Mouse (Mus musculus) forebrain, embryonic 16.5 days (tissue): ENCODE results near the gene Ssh3. TPM values are rescaled to one million over a fixed set of nuclear protein-coding genes. Genes with fewer than 3 reads are reported as not detected.

Experiments
- ATAC-seq: fragments of 200-750 bp; cut with Nextera tagmentation; 2 replicates; pipeline ENCODE4 v1.8.0; 2017; ENCODE audit warnings: mild to moderate bottlenecking, moderate library complexity
- H3K27ac ChIP-seq: fragments of 300-500 bp; sonication (generic); 2 replicates; pipeline ENCODE4 v1.5.1; 2014; ENCODE audit warnings: low read length, control low read depth
- H3K27me3 ChIP-seq: fragments of 300-500 bp; sonication (generic); replicated peaks from 2 replicates; pipeline ENCODE4 v1.6.1; 2014; ENCODE audit warnings: low read length; ENCODE audit not compliant: control insufficient read depth, insufficient read depth
- H3K36me3 ChIP-seq: fragments of 300-500 bp; sonication (generic); 2 replicates; pipeline ENCODE4 v1.6.1; 2014; ENCODE audit not compliant: control insufficient read depth, insufficient read depth
- H3K4me1 ChIP-seq: fragments of 300-500 bp; sonication (generic); replicated peaks from 2 replicates; pipeline ENCODE4 v1.6.1; 2014; ENCODE audit warnings: low read length; ENCODE audit not compliant: control insufficient read depth, insufficient read depth
- H3K4me2 ChIP-seq: fragments of 300-500 bp; sonication (generic); 2 replicates; pipeline ENCODE4 v1.6.1; 2014; ENCODE audit warnings: mild to moderate bottlenecking, low read length, control low read depth
- H3K4me3 ChIP-seq: fragments of 300-500 bp; sonication (generic); replicated peaks from 2 replicates; pipeline ENCODE4 v1.5.1; 2014; ENCODE audit warnings: mild to moderate bottlenecking, low read length, control low read depth
- H3K9ac ChIP-seq: fragments of 300-500 bp; sonication (generic); replicated peaks from 2 replicates; pipeline ENCODE4 v1.6.1; 2014; ENCODE audit warnings: low read depth, low read length, control low read depth
- H3K9me3 ChIP-seq: fragments of 300-500 bp; sonication (generic); 2 replicates; pipeline ENCODE4 v1.6.1; 2016; ENCODE audit warnings: low read length; ENCODE audit not compliant: control insufficient read depth
- WGBS: fragments of 180-500 bp; shearing (Covaris S2); extraction: QIAGEN DNeasy Blood & Tissue Kit; methylation state at CpG from one replicate; pipeline ENCODE4 v1.1.7; 2014; 5-methylcytosine and 5-hydroxymethylcytosine counted together
- polyA plus RNA-seq: library from polyadenylated mRNA; unstranded; fragments of >200 nt; fragmentation: Nextera tagmentation; extraction: Ambion mirVana; gene quantifications from 2 replicates; pipeline ENCODE4 v1.2.1, GENCODE M21; 2015

The Ssh3 gene
- polyA plus RNA-seq, 1 experiment from 2014 or later, result 11.8 TPM

- Histone ChIP-seq H3K9ac (no peak overlapping the region), H3K9me3 (peaks cover 6% of the 10 kb centered on the region; the same call in 1 of the 2 replicates), H3K4me2 (no peak overlapping the region), H3K4me1 (peaks cover 10% of the 10 kb centered on the region), H3K27me3 (no peaks in the 10 kb centered on the region), H3K27ac (no peak overlapping the region), H3K4me3 (no peak overlapping the region), H3K36me3 (peaks cover 3% of the 10 kb centered on the region; the same call in 1 of the 2 replicates)
- 95% methylated on average over 9 of the region's 9 CpGs for WGBS
- no peak for ATAC-seq
These were observed 11.4 kb upstream of the Ssh3 start for GRCm38 (mm10) chr19:4280425-4280824.

DNA sequence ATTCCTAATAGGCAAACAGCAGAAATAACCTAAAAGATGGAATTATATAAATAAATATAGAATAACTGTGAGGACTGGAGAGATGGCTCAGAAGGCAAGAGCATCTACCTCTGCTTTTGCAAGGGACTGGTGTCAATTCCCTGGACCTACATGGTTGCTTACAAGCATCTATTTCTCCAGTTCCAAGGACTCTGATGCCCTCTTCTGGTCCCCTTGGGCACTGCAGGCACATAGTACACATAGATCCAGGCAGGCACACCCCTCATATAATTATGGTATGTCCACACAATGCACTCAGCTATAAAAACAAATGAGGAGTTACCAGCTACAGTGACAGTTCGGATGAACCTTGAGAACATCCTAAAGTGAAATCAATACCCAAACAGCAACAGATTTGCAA lies 10.5 kb upstream of the Ssh3 start:
- Histone ChIP-seq H3K4me2 (no peak overlapping the region), H3K27ac (no peak overlapping the region), H3K9ac (no peak overlapping the region), H3K9me3 (peaks cover 6% of the 10 kb centered on the region; the same call in 1 of the 2 replicates), H3K27me3 (no peaks in the 10 kb centered on the region), H3K4me3 (no peak overlapping the region), H3K4me1 (peaks cover 10% of the 10 kb centered on the region), H3K36me3 (peaks cover 3% of the 10 kb centered on the region; the same call in 1 of the 2 replicates)
- no peak for ATAC-seq
- WGBS, result 89% methylated on average over 1 of the region's 1 CpGs

DNA sequence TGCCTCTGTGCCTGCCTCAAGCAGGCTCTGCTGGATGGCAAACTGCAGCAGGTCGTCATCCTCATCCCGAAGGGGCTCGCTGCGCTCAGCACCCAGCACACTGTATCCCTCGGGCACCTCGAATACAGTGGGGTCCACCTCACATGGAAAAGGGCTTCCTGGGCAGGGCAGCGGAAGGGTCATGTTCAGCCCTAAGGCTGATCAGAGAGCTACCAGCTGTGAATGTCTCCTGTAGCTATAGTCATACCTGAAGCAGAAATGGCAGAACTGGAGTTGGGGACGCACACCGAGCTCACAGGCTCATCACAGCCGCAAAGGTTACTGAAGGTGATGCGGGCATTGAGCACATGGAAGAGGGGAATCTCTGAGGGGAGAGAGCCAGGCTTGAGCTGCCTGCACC lies 2.0 kb upstream of the Ssh3 start:
- H3K27ac ChIP-seq, result no peak overlapping the region
- H3K9ac ChIP-seq, result no peak overlapping the region
- 94% methylated on average over 11 of the region's 11 CpGs for WGBS
- H3K27me3 ChIP-seq, result peaks cover 9% of the 10 kb centered on the region; the same call in 1 of the 2 replicates
- no peak overlapping the region for H3K4me2 ChIP-seq
- H3K4me1 ChIP-seq, result 0 out of 2 replicates have a peak, but pooled peaks cover 5% of the 10 kb centered on the region
- H3K9me3 ChIP-seq, result peaks cover under 1% of the 10 kb centered on the region; the same call in 1 of the 2 replicates
- no peaks in the 10 kb centered on the region for H3K36me3 ChIP-seq
- H3K4me3 ChIP-seq, result no peak overlapping the region
- no peak for ATAC-seq

- 0 out of 2 replicates have a peak, but pooled peaks cover 5% of the 10 kb centered on the region for H3K4me1 ChIP-seq
- peaks cover 9% of the 10 kb centered on the region; the same call in 1 of the 2 replicates for H3K27me3 ChIP-seq
- no peak overlapping the region for H3K27ac ChIP-seq
- no peak for ATAC-seq
- no peaks in the 10 kb centered on the region for H3K9me3 ChIP-seq
- H3K4me3 ChIP-seq, result no peak overlapping the region
- H3K4me2 ChIP-seq, result no peak overlapping the region
- no peaks in the 10 kb centered on the region for H3K36me3 ChIP-seq
- WGBS, result 76% methylated on average over 6 of the region's 6 CpGs
- no peak overlapping the region for H3K9ac ChIP-seq
These were observed 1.2 kb upstream of the Ssh3 start for GRCm38 (mm10) chr19:4270187-4270586.

GRCm38 (mm10) chr19:4265956-4266355 lies 3.0 kb downstream of the Ssh3 start:
- Histone ChIP-seq H3K4me1 (0 out of 2 replicates have a peak, but pooled peaks cover 5% of the 10 kb centered on the region), H3K27me3 (peaks cover 9% of the 10 kb centered on the region; the same call in 1 of the 2 replicates), H3K4me2 (no peak overlapping the region), H3K27ac (no peak overlapping the region), H3K9me3 (no peaks in the 10 kb centered on the region), H3K4me3 (no peak overlapping the region), H3K36me3 (no peaks in the 10 kb centered on the region), H3K9ac (no peak overlapping the region)
- WGBS, result 64% methylated on average over 4 of the region's 4 CpGs
- ATAC-seq, result no peak

- no peaks in the 10 kb centered on the region for H3K9me3 ChIP-seq
- 0 out of 2 replicates have a peak, but pooled peaks cover 5% of the 10 kb centered on the region for H3K4me1 ChIP-seq
- no peaks in the 10 kb centered on the region for H3K36me3 ChIP-seq
- H3K9ac ChIP-seq, result no peak overlapping the region
- 0 out of 2 replicates have a peak, but pooled peaks cover 5% of the 10 kb centered on the region for H3K27me3 ChIP-seq
- no peak overlapping the region for H3K27ac ChIP-seq
- H3K4me2 ChIP-seq, result no peak overlapping the region
- no peak overlapping the region for H3K4me3 ChIP-seq
- WGBS, result 95% methylated on average over 6 of the region's 6 CpGs
- ATAC-seq, result no peak
These were observed 4.7 kb downstream of the Ssh3 start for GRCm38 (mm10) chr19:4264171-4264780.

- no peaks in the 10 kb centered on the region for H3K4me1 ChIP-seq
- no peak overlapping the region for H3K4me2 ChIP-seq
- H3K4me3 ChIP-seq, result no peak overlapping the region
- no peaks in the 10 kb centered on the region for H3K36me3 ChIP-seq
- no peak for ATAC-seq
- 69% methylated on average over 14 of the region's 14 CpGs for WGBS
- no peaks in the 10 kb centered on the region for H3K9me3 ChIP-seq
- H3K27ac ChIP-seq, result no peak overlapping the region
- H3K27me3 ChIP-seq, result 0 out of 2 replicates have a peak, but pooled peaks cover 5% of the 10 kb centered on the region
- no peak overlapping the region for H3K9ac ChIP-seq
These were observed 5.3 kb downstream of the Ssh3 start for GRCm38 (mm10) chr19:4263702-4264101.

DNA sequence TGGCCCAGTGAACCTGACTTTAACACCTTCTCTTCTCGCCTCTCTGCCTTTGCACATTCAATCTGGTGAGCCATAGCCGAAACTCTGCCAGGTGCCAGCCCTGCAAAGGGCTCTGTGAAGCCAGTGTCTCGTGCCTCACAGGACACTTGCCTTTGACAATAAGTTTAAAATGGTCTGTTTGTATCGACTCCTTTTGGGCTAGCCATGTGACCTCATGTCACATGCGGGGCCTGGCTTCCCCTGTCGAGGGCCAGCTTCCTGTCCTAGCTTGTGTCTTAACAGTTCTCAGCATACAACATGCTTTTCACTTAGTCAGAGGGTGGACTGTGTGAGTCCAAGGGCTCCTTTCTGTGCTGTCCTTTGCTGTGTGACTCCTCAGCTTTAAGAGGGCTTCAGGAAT lies 6.2 kb downstream of the Ssh3 start:
- Histone ChIP-seq H3K36me3 (no peaks in the 10 kb centered on the region), H3K4me3 (no peak overlapping the region), H3K4me1 (peaks cover 3% of the 10 kb centered on the region), H3K27me3 (0 out of 2 replicates have a peak, but pooled peaks cover 3% of the 10 kb centered on the region), H3K27ac (no peak overlapping the region), H3K9me3 (no peaks in the 10 kb centered on the region), H3K9ac (no peak overlapping the region), H3K4me2 (no peak overlapping the region)
- 72% methylated on average over 6 of the region's 6 CpGs for WGBS
- no peak for ATAC-seq

DNA sequence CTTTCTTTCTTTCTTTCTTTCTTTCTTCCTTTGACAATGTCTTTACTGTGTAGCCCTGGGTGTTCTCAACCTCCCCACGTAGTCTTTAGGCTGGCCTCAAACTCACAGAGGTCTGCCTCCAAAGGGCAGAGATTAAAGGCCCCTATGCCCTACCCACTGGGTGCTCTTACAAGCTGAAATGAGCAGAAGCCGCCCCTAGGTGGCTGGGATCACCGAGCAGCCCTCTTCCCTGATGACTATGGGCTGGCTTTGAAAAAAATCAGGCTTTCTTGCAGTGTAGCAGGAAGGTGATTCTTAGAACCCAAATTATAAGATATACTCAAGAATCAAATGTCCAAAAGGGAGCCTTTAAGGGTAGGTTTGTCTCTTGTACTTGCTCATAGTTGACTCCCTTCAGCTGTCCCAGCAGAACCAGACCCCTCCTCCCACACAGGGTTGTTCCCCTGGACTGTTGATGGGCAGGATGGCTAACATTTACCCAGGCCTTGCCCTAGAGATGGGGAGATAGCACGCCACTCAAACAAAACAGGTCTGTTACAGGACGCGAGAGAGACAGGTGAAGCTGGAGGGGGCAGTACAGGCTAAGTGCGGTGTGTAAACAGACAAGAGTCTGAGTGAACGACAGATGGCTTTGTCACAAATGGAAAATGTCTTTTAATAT lies 7.8 kb downstream of the Ssh3 start:
- no peaks in the 10 kb centered on the region for H3K36me3 ChIP-seq
- H3K4me3 ChIP-seq, result no peak overlapping the region
- H3K9ac ChIP-seq, result no peak overlapping the region
- no peaks in the 10 kb centered on the region for H3K27me3 ChIP-seq
- ATAC-seq, result no peak
- no peak overlapping the region for H3K27ac ChIP-seq
- no peak overlapping the region for H3K4me2 ChIP-seq
- no peaks in the 10 kb centered on the region for H3K9me3 ChIP-seq
- 51% methylated on average over 8 of the region's 8 CpGs for WGBS
- peaks cover 9% of the 10 kb centered on the region for H3K4me1 ChIP-seq
